Mouse (Mus musculus): ENCODE measurements at regions not wholly inside any gene's neighbourhood (a gene's known extent, or its start where the extent isn't known, plus 50 kb on each side); places are given as distances from the start of the nearest gene placed in this dataset.

DNA sequence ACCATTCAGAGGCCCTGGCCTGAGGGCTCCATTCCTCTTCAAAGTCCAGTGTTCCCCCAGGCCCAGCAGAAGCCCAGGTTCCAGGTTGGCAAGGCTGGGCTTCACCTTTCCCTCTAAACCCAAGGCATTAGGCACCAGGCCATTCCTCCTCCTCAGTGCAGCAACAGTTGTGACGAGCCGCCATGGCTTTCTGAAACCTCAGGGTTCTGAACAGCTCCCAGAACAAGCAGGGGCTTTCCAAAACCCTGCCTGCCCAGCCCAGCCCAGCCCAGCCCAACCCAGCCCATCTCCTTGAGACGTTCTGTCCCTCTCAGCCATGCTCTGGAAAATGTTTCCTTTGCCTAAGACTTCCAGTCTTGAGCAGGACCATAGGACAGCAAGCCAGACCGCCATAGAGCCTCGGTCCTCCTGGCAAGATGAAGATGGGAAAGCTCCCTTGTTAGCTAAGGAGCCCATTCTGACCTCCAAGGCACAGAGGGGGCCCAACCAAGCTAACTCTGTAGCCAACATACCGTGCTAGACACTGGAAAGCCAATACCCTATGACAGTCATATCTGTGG lies 89.8 kb downstream of the Zfp36l2 start:
- no peak overlapping the region for H3K27ac ChIP-seq
- H3K27me3 ChIP-seq (ENCODE audit: control insufficient read depth, insufficient read depth, low read length), result no peaks in the 10 kb centered on the region
- no peaks in the 10 kb centered on the region for H3K36me3 ChIP-seq (replicated peaks; ENCODE audit: control insufficient read depth, insufficient read depth)
- H3K9me3 ChIP-seq (ENCODE audit: control insufficient read depth, low read length), result no peaks in the 10 kb centered on the region
- H3K4me1 ChIP-seq (replicated peaks; ENCODE audit: control insufficient read depth, insufficient read depth, low read length), result peaks cover 20% of the 10 kb centered on the region
- DNase-seq (ENCODE audit: low spot score), result no peak
- no peak overlapping the region for H3K9ac ChIP-seq
- no peak for ATAC-seq (ENCODE audit: low FRiP score)
- WGBS, result 91% methylated on average over 6 of the region's 6 CpGs
- no peak overlapping the region for H3K4me2 ChIP-seq (replicated peaks)
- H3K4me3 ChIP-seq (replicated peaks; ENCODE audit: low read length), result no peak overlapping the region

DNA sequence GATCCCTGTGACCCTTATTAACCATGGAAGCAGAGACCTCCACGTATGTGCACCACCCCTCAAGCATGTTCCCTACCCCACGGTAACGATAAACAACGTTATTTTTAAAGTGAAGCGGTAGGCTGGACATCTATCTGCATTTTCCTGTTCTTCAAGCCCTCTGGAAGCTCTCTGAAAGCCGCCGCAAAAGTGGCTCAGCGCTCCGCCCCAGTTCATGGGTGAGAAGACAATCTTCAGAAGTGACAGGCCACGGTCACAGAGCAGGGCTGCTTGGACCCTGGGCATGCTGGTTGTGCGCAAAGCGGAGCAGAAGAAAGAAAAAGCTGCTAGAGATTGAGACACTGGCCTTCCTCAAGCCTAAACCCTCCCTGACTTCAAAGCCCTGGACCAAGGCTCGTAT lies 90.5 kb downstream of the Zfp36l2 start:
- no peak for ATAC-seq (ENCODE audit: low FRiP score)
- H3K36me3 ChIP-seq (replicated peaks; ENCODE audit: control insufficient read depth, insufficient read depth), result no peaks in the 10 kb centered on the region
- no peak overlapping the region for H3K4me3 ChIP-seq (replicated peaks; ENCODE audit: low read length)
- H3K4me2 ChIP-seq (replicated peaks), result peak overlapping the region; percentile 65; the same call in 1 of the 2 replicates
- peak overlapping the region; percentile 65; the same call in 1 of the 2 replicates for H3K9ac ChIP-seq
- H3K27me3 ChIP-seq (ENCODE audit: control insufficient read depth, insufficient read depth, low read length), result no peaks in the 10 kb centered on the region
- peaks cover 20% of the 10 kb centered on the region for H3K4me1 ChIP-seq (replicated peaks; ENCODE audit: control insufficient read depth, insufficient read depth, low read length)
- H3K9me3 ChIP-seq (ENCODE audit: control insufficient read depth, low read length), result no peaks in the 10 kb centered on the region
- DNase-seq (ENCODE audit: low spot score), result no peak
- peak overlapping the region; percentile 81 for H3K27ac ChIP-seq
- WGBS, result 33% methylated on average over 13 of the region's 13 CpGs

DNA sequence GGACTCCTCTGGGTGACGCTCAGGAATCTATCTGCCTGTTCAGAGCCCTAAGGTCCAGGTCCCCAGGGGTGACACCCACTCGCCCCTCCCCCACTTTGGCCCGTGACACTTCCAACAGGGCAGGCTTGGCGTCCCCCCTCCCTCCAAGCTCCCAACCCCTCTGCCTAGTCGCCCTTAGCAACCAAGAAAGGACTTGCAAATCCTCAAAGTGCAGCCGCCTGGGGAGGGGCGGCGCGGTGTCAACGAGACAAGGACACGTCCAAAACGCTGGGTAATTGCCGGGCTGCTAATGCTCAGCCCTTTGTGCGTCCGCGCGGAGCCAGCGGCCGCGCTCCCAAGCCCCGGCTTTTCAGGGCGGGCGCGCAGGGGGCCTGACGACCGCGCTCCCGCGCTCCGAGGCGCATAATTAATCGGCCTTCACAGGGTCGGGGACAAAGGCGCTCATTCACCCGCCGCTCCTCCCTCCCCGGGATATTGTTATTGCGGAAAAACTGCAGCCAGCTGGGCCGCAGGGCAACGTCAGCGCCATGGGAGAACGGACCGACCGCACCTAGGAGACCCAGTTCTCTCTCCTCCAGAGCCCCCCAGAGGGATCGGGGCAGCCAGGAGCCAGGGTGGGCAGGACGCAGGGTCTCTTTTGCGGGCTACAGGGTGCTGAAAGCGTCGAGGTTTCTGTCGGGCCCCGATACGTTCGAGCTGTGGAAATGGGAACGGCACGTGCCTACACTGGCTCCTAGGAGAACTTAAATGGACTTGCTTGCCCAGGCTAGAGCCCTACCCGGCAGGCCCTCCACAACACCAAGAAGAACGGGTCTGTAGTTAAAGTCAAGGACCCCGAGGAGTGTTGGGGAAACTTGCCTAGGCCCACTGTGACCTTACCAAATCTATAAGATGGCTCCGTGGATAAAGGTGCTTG lies 91.1 kb downstream of the Zfp36l2 start:
- no peaks in the 10 kb centered on the region for H3K36me3 ChIP-seq (replicated peaks; ENCODE audit: control insufficient read depth, insufficient read depth)
- H3K4me3 ChIP-seq (replicated peaks; ENCODE audit: low read length), result peak overlapping the region; percentile 34
- H3K9me3 ChIP-seq (ENCODE audit: control insufficient read depth, low read length), result no peaks in the 10 kb centered on the region
- H3K9ac ChIP-seq, result peak overlapping the region; percentile 65
- peak overlapping the region; percentile 65 for H3K4me2 ChIP-seq (replicated peaks)
- no peaks in the 10 kb centered on the region for H3K27me3 ChIP-seq (ENCODE audit: control insufficient read depth, insufficient read depth, low read length)
- DNase-seq (ENCODE audit: low spot score) (peak; percentile 77), ATAC-seq (ENCODE audit: low FRiP score) (peak; percentile 91)
- WGBS, result 2% methylated on average over 59 of the region's 59 CpGs
- peaks cover 20% of the 10 kb centered on the region for H3K4me1 ChIP-seq (replicated peaks; ENCODE audit: control insufficient read depth, insufficient read depth, low read length)
- H3K27ac ChIP-seq, result peak overlapping the region; percentile 81

DNA sequence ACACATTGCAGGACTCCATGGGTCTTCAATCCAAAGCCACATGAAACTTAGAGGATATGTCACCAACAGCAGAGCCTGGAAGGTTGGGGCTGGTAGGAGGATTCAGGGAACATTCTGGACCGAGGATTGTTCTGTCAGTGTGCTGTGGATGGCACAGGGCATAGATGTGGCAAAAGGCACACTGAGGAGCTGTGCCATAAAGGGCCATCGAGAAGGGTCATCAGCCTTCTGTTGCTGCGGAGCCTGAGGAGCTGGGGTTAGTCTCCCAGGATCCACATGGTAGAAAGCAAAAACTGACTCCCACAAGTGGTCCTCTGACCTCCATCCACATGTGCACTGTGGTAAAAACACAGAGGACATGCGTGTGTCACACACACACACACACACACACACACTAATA lies 91.9 kb downstream of the Zfp36l2 start:
- ATAC-seq (ENCODE audit: low FRiP score), result no peak
- no peaks in the 10 kb centered on the region for H3K36me3 ChIP-seq (replicated peaks; ENCODE audit: control insufficient read depth, insufficient read depth)
- peak; percentile 24 for DNase-seq (ENCODE audit: low spot score)
- no peak overlapping the region for H3K4me3 ChIP-seq (replicated peaks; ENCODE audit: low read length)
- 28% methylated on average over 4 of the region's 4 CpGs for WGBS
- H3K4me2 ChIP-seq (replicated peaks), result peak overlapping the region; percentile 65; the same call in 1 of the 2 replicates
- H3K27me3 ChIP-seq (ENCODE audit: control insufficient read depth, insufficient read depth, low read length), result no peaks in the 10 kb centered on the region
- H3K9ac ChIP-seq, result peak overlapping the region; percentile 65; the same call in 1 of the 2 replicates
- H3K4me1 ChIP-seq (replicated peaks; ENCODE audit: control insufficient read depth, insufficient read depth, low read length), result peaks cover 20% of the 10 kb centered on the region
- peak overlapping the region; percentile 81 for H3K27ac ChIP-seq
- no peaks in the 10 kb centered on the region for H3K9me3 ChIP-seq (ENCODE audit: control insufficient read depth, low read length)

DNA sequence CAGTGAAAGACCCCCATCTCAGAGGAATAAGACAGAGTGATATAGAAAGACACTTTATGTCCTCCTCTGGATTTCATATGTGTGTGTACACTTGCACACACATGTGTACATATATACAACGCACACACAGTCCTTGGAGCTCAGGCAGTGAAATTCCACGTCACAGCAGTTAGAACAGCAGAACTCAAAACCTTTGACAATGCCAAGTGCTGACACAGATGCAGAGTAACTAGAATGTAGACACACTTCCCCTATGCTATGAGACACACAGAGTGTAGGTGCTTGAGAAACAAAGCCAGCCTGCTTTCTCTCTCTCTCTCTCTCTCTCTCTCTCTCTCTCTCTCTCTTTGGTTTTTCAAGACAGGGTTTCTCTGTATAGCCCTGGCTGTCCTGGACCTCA lies 92.7 kb downstream of the Zfp36l2 start:
- H3K4me1 ChIP-seq (replicated peaks; ENCODE audit: control insufficient read depth, insufficient read depth, low read length), result peaks cover 20% of the 10 kb centered on the region
- DNase-seq (ENCODE audit: low spot score), result no peak
- H3K27ac ChIP-seq, result no peak overlapping the region
- H3K9me3 ChIP-seq (ENCODE audit: control insufficient read depth, low read length), result no peaks in the 10 kb centered on the region
- H3K9ac ChIP-seq, result no peak overlapping the region
- no peak overlapping the region for H3K4me2 ChIP-seq (replicated peaks)
- H3K4me3 ChIP-seq (replicated peaks; ENCODE audit: low read length), result no peak overlapping the region
- H3K36me3 ChIP-seq (replicated peaks; ENCODE audit: control insufficient read depth, insufficient read depth), result no peaks in the 10 kb centered on the region
- H3K27me3 ChIP-seq (ENCODE audit: control insufficient read depth, insufficient read depth, low read length), result no peaks in the 10 kb centered on the region
- ATAC-seq (ENCODE audit: low FRiP score), result no peak
- WGBS, result 82% methylated on average over 2 of the region's 2 CpGs

DNA sequence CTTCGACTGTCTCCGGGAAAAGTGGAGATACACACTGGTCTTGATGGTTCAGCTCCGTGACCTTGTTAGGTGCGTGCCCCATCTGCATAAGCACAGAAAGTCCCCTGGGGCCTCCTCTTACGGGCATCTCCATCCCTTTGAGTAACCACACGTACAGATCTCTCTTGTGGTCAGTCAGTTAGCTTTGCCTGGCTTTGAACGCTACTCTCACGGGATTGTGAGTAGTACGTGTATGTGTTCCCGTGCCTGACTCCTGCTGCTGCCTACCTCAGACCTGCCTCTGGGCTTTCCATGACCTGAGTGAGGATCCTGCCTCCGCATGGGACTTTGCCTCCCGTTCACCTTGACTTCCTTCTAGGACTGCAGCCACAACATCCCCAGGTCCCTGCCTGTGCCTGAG lies 101.4 kb downstream of the Zfp36l2 start:
- Histone ChIP-seq H3K9ac (no peak overlapping the region), H3K27me3 (ENCODE audit: control insufficient read depth, insufficient read depth, low read length) (no peaks in the 10 kb centered on the region), H3K27ac (no peak overlapping the region), H3K4me2 (replicated peaks) (no peak overlapping the region), H3K36me3 (replicated peaks; ENCODE audit: control insufficient read depth, insufficient read depth) (no peaks in the 10 kb centered on the region), H3K4me1 (replicated peaks; ENCODE audit: control insufficient read depth, insufficient read depth, low read length) (peaks cover 26% of the 10 kb centered on the region), H3K9me3 (ENCODE audit: control insufficient read depth, low read length) (no peaks in the 10 kb centered on the region), H3K4me3 (replicated peaks; ENCODE audit: low read length) (no peak overlapping the region)
- 83% methylated on average over 12 of the region's 12 CpGs for WGBS
- ATAC-seq (ENCODE audit: low FRiP score) (no peak), DNase-seq (ENCODE audit: low spot score) (no peak)

DNA sequence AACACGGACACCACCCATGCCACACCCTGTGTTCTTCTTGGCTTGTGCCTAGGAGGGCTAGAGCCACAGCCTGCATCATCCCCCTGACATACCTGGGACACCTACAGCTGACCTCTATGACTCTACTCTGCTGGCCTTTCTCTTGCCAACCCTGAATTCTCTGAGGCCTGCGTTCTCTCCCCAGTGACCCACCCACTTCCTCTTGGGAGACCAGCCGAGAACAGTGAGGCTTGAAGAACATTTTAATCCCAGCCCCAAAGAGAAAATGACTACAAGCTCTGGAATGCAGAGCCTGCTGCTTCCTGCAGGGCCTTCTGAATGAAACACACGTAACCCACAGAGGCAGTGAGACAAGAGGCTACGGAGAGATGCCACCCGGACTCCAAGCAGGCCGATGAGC lies 102.0 kb downstream of the Zfp36l2 start:
- Histone ChIP-seq H3K36me3 (replicated peaks; ENCODE audit: control insufficient read depth, insufficient read depth) (no peaks in the 10 kb centered on the region), H3K27me3 (ENCODE audit: control insufficient read depth, insufficient read depth, low read length) (no peaks in the 10 kb centered on the region), H3K27ac (no peak overlapping the region), H3K9ac (no peak overlapping the region), H3K4me3 (replicated peaks; ENCODE audit: low read length) (no peak overlapping the region), H3K9me3 (ENCODE audit: control insufficient read depth, low read length) (no peaks in the 10 kb centered on the region), H3K4me1 (replicated peaks; ENCODE audit: control insufficient read depth, insufficient read depth, low read length) (peaks cover 26% of the 10 kb centered on the region), H3K4me2 (replicated peaks) (no peak overlapping the region)
- ATAC-seq (ENCODE audit: low FRiP score), result no peak
- DNase-seq (ENCODE audit: low spot score), result no peak
- WGBS, result 46% methylated on average over 7 of the region's 7 CpGs

DNA sequence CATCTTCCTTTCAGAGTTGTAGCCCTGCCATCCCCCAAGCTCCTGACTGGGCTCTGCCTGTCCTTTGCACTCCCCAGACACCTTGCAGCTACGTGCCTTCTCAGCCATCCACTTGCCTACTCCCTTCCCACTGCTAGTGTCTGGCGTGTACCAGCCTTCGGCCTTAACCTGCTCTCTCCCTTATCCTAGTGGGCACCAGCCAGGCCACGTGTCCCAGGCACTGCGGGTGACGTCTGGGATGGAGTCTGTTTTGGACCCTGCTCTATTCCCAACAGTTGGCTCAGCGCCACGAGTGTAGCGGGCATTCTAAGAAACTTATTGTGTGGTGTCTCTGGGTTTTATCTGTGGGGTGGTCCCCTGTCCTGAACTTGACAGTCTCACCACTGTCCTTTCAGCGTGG lies 102.5 kb downstream of the Zfp36l2 start:
- no peak for DNase-seq (ENCODE audit: low spot score)
- H3K27ac ChIP-seq, result no peak overlapping the region
- H3K4me3 ChIP-seq (replicated peaks; ENCODE audit: low read length), result no peak overlapping the region
- no peak for ATAC-seq (ENCODE audit: low FRiP score)
- H3K9ac ChIP-seq, result no peak overlapping the region
- WGBS, result 60% methylated on average over 10 of the region's 10 CpGs
- H3K4me1 ChIP-seq (replicated peaks; ENCODE audit: control insufficient read depth, insufficient read depth, low read length), result peaks cover 26% of the 10 kb centered on the region
- no peaks in the 10 kb centered on the region for H3K27me3 ChIP-seq (ENCODE audit: control insufficient read depth, insufficient read depth, low read length)
- no peak overlapping the region for H3K4me2 ChIP-seq (replicated peaks)
- no peaks in the 10 kb centered on the region for H3K36me3 ChIP-seq (replicated peaks; ENCODE audit: control insufficient read depth, insufficient read depth)
- no peaks in the 10 kb centered on the region for H3K9me3 ChIP-seq (ENCODE audit: control insufficient read depth, low read length)

DNA sequence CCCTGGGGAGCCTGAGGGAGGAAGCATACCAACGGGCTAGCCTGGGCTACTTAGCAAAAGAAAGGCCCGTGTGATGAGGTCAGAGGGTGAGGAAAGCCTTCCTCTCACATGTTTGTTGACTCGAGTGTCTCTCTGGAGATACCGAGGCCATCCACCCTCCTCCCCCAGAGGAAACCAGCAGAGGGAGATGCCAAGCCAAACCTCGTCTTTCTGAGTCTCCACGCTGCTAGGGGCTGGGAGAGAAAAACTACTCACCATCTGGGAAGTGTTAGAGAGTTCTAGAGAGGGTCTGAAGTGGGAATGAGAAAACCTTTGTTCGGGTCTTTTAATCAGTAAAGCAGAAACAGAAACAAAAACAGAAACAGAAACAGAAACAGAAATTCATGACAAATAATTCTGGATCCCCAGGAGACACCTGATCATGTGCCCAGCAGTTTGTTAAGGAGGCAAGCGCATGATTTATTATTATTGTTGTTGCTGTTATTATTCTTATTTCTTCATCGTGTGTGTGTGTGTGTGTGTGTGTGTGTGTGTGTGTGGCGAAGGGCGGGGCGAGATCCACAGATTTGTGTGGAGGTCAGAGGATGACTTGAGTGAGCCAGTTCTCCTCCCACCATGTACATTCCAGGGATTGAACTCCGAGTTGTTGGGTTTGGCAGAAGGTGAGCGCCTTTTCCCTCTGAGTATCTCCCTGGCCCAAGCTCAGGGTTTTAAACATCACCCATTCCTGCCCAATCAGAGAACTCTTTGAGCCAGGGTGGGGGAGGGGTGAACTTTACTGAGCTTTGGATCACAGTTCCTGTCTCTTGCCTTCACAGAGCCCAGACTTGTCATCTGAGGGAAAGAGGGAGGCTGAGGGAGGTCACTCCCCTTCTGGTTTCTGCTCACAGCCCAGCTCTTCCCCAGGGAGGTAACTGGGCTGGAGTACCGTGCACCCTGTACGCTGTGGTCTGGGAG lies 104.2 kb downstream of the Zfp36l2 start:
- Histone ChIP-seq H3K27ac (no peak overlapping the region), H3K27me3 (ENCODE audit: control insufficient read depth, insufficient read depth, low read length) (no peaks in the 10 kb centered on the region), H3K9ac (no peak overlapping the region), H3K9me3 (ENCODE audit: control insufficient read depth, low read length) (no peaks in the 10 kb centered on the region), H3K4me3 (replicated peaks; ENCODE audit: low read length) (no peak overlapping the region), H3K4me2 (replicated peaks) (no peak overlapping the region), H3K4me1 (replicated peaks; ENCODE audit: control insufficient read depth, insufficient read depth, low read length) (peaks cover 26% of the 10 kb centered on the region), H3K36me3 (replicated peaks; ENCODE audit: control insufficient read depth, insufficient read depth) (no peaks in the 10 kb centered on the region)
- ATAC-seq (ENCODE audit: low FRiP score), result no peak
- no peak for DNase-seq (ENCODE audit: low spot score)
- 78% methylated on average over 16 of the region's 16 CpGs for WGBS
